Comparison of ENCODE assay signal across 8 mouse cellular contexts in genomic region chr17:34197904-34198520, GRCm38 (mm10). TPM values are rescaled to one million over a fixed set of nuclear protein-coding genes. Genes with fewer than 3 reads are reported as not detected.
DNase-seq lines count a peak whose midpoint lies in the region; ATAC-seq lines count a peak whose summit lies in the region.

No protein-coding gene starts in this region.

- ATAC-seq in intestine, embryonic 14.5 days (replicated peaks; ENCODE audit: low FRiP score, low TSS enrichment, low read depth) = no peak
- ATAC-seq in liver, embryonic 16.5 days (ENCODE audit: low read depth) = peak; percentile 44
- no peak for ATAC-seq in neural tube, embryonic 13.5 days (ENCODE audit: low read depth)

- peaks cover 60% of the 10 kb centered on the region for H3K27me3 ChIP-seq in intestine, embryonic 14.5 days (replicated peaks; ENCODE audit: control insufficient read depth, insufficient read depth, low read length)
- H3K27me3 ChIP-seq in liver, embryonic 16.5 days (ENCODE audit: control insufficient read depth, insufficient read depth, low read depth, low read length) = peaks cover 24% of the 10 kb centered on the region
- peaks cover 90% of the 10 kb centered on the region for H3K27me3 ChIP-seq in neural tube, embryonic 13.5 days

- peak overlapping the region; percentile 74 for H3K4me2 ChIP-seq in intestine, embryonic 14.5 days (ENCODE audit: low read length)
- H3K4me2 ChIP-seq in liver, embryonic 16.5 days (ENCODE audit: low read depth, low read length) = peak overlapping the region; percentile 71
- peak overlapping the region; percentile 71 for H3K4me2 ChIP-seq in neural tube, embryonic 13.5 days

- no peaks in the 10 kb centered on the region for H3K9me3 ChIP-seq in intestine, embryonic 14.5 days (ENCODE audit: control insufficient read depth, low read length)
- H3K9me3 ChIP-seq in liver, embryonic 16.5 days (replicated peaks; ENCODE audit: control insufficient read depth, low read length) = no peaks in the 10 kb centered on the region
- no peaks in the 10 kb centered on the region for H3K9me3 ChIP-seq in neural tube, embryonic 13.5 days

- peak overlapping the region; percentile 22; the same call in 1 of the 2 replicates for H3K9ac ChIP-seq in intestine, embryonic 14.5 days (ENCODE audit: low read length)
- peak overlapping the region; percentile 34 for H3K9ac ChIP-seq in liver, embryonic 16.5 days (ENCODE audit: low read depth, low read length)
- peak overlapping the region; percentile 64 for H3K9ac ChIP-seq in neural tube, embryonic 13.5 days

- intact Hi-C loops in gastrocnemius, postnatal 36 days (cut with DNase I) = no loop called here

- peak overlapping the region; percentile 38 for H3K4me3 ChIP-seq in intestine, embryonic 14.5 days (ENCODE audit: low read depth, low read length)
- H3K4me3 ChIP-seq in liver, embryonic 16.5 days (ENCODE audit: low read depth, low read length) = peak overlapping the region; percentile 63
- peak overlapping the region; percentile 43 for H3K4me3 ChIP-seq in neural tube, embryonic 13.5 days

- H3K36me3 ChIP-seq in intestine, embryonic 14.5 days (ENCODE audit: control insufficient read depth, insufficient read depth, low read length) = no peaks in the 10 kb centered on the region
- no peaks in the 10 kb centered on the region for H3K36me3 ChIP-seq in liver, embryonic 16.5 days (ENCODE audit: control insufficient read depth, insufficient read depth)
- no peaks in the 10 kb centered on the region for H3K36me3 ChIP-seq in neural tube, embryonic 13.5 days

- no peak overlapping the region for H3K27ac ChIP-seq in intestine, embryonic 14.5 days (ENCODE audit: low read depth)
- no peak overlapping the region for H3K27ac ChIP-seq in liver, embryonic 16.5 days (ENCODE audit: low read length)
- H3K27ac ChIP-seq in neural tube, embryonic 13.5 days (replicated peaks) = no peak overlapping the region

- H3K4me1 ChIP-seq in intestine, embryonic 14.5 days (replicated peaks; ENCODE audit: control insufficient read depth, insufficient read depth, low read length) = no peaks in the 10 kb centered on the region
- peaks cover 12% of the 10 kb centered on the region for H3K4me1 ChIP-seq in liver, embryonic 16.5 days (ENCODE audit: control insufficient read depth, low read depth, low read length)
- peaks cover 17% of the 10 kb centered on the region for H3K4me1 ChIP-seq in neural tube, embryonic 13.5 days (replicated peaks)

- DNase-seq in B cell, adult 2 months = peak; percentile 88 to 89
- DNase-seq in T-cell, adult 2 months (ENCODE audit: low spot score) = peak; percentile 80
- DNase-seq in gastrocnemius, postnatal 36 days = peak; percentile 25 to 47
- peak; percentile 70 for DNase-seq in intestine, embryonic 14.5 days (ENCODE audit: low spot score)
- no peak for DNase-seq in embryo, embryonic 10.5 days (ENCODE audit: low spot score)
- no peak for DNase-seq in cerebellum, adult 8-10 months

- WGBS in intestine, embryonic 14.5 days = 3% methylated on average over 32 of the region's 32 CpGs
- WGBS in liver, embryonic 16.5 days (ENCODE audit: insufficient replicate concordance) = 1% methylated on average over 32 of the region's 32 CpGs
- WGBS in neural tube, embryonic 13.5 days = 2% methylated on average over 32 of the region's 32 CpGs

RNA-seq across cellular contexts. Expression of gene Psmb8, which starts 0.5 kb away (rescaled TPM):
- 1 to 10 TPM; 3.1 to 3.5 TPM for total RNA-seq in gastrocnemius, postnatal 36 days (2021)
- polyA plus RNA-seq in intestine, embryonic 14.5 days (2014; fragmentation: Nextera tagmentation; extraction: Ambion mirVana) = 13.7 and 14.0 TPM in 2 replicates
- 17.7 and 18.5 TPM in 2 replicates for polyA plus RNA-seq in liver, embryonic 16.5 days (2015; fragmentation: Nextera tagmentation; extraction: Ambion mirVana)
- polyA plus RNA-seq in neural tube, embryonic 13.5 days (2015; fragmentation: Nextera tagmentation; extraction: Ambion mirVana) = 2.6 and 3.5 TPM in 2 replicates

RNA-seq across cellular contexts. Expression of gene Tap2, which starts 5.3 kb away (rescaled TPM):
- 1 to 10 TPM; 4.9 to 6.1 TPM for total RNA-seq in gastrocnemius, postnatal 36 days (2021)
- 2.2 and 2.5 TPM in 2 replicates for polyA plus RNA-seq in intestine, embryonic 14.5 days (2014; fragmentation: Nextera tagmentation; extraction: Ambion mirVana)
- polyA plus RNA-seq in liver, embryonic 16.5 days (2015; fragmentation: Nextera tagmentation; extraction: Ambion mirVana) = 6.7 TPM in 2 replicates
- polyA plus RNA-seq in neural tube, embryonic 13.5 days (2015; fragmentation: Nextera tagmentation; extraction: Ambion mirVana) = 0.95 and 1.5 TPM in 2 replicates

RNA-seq across cellular contexts. Expression of gene Psmb9, which starts 10.4 kb away (rescaled TPM):
- 1 to 10 TPM; 1.0 to 1.9 TPM for total RNA-seq in gastrocnemius, postnatal 36 days (2021)
- 4.6 and 4.7 TPM in 2 replicates for polyA plus RNA-seq in intestine, embryonic 14.5 days (2014; fragmentation: Nextera tagmentation; extraction: Ambion mirVana)
- 9.6 and 9.7 TPM in 2 replicates for polyA plus RNA-seq in liver, embryonic 16.5 days (2015; fragmentation: Nextera tagmentation; extraction: Ambion mirVana)
- polyA plus RNA-seq in neural tube, embryonic 13.5 days (2015; fragmentation: Nextera tagmentation; extraction: Ambion mirVana) = 0.98 and 1.2 TPM in 2 replicates

RNA-seq across cellular contexts. Expression of gene Tap1, which starts 10.7 kb away (rescaled TPM):
- total RNA-seq in gastrocnemius, postnatal 36 days (2021) = 1 to 10 TPM; 1.6 to 1.8 TPM
- polyA plus RNA-seq in intestine, embryonic 14.5 days (2014; fragmentation: Nextera tagmentation; extraction: Ambion mirVana) = 4.2 and 4.9 TPM in 2 replicates
- 3.8 and 4.2 TPM in 2 replicates for polyA plus RNA-seq in liver, embryonic 16.5 days (2015; fragmentation: Nextera tagmentation; extraction: Ambion mirVana)
- polyA plus RNA-seq in neural tube, embryonic 13.5 days (2015; fragmentation: Nextera tagmentation; extraction: Ambion mirVana) = 0.60 and 1.4 TPM in 2 replicates

RNA-seq across cellular contexts. Expression of gene H2-Ob, which starts 40.7 kb away (rescaled TPM):
- under 1 TPM in 1 of 2 experiments, not detected in 1; 0.27 TPM for total RNA-seq in gastrocnemius, postnatal 36 days (2021)
- polyA plus RNA-seq in intestine, embryonic 14.5 days (2014; fragmentation: Nextera tagmentation; extraction: Ambion mirVana) = 0.11 TPM in 1 of 2 replicates, not detected in the other
- 0.44 and 0.54 TPM in 2 replicates for polyA plus RNA-seq in liver, embryonic 16.5 days (2015; fragmentation: Nextera tagmentation; extraction: Ambion mirVana)
- polyA plus RNA-seq in neural tube, embryonic 13.5 days (2015; fragmentation: Nextera tagmentation; extraction: Ambion mirVana) = not detected in 2 replicates

Comparison
In these comparisons a context has a peak if more than half of its experiments do, and no peak if none do; other contexts are left out.
1. DNase-seq: peak in B cell, adult 2 months (2 of 2), T-cell, adult 2 months (single experiment), gastrocnemius, postnatal 36 days (2 of 2) and intestine, embryonic 14.5 days (single experiment); none in embryo, embryonic 10.5 days (single experiment) and cerebellum, adult 8-10 months (single experiment).
2. Peak in every context shown above with its lines, with median percentiles within 50 percentile points of each other: H3K4me2 ChIP-seq, H3K4me3 ChIP-seq and H3K9ac ChIP-seq.